46 mouse cellular contexts compared by ENCODE assay signal in the genomic region with DNA sequence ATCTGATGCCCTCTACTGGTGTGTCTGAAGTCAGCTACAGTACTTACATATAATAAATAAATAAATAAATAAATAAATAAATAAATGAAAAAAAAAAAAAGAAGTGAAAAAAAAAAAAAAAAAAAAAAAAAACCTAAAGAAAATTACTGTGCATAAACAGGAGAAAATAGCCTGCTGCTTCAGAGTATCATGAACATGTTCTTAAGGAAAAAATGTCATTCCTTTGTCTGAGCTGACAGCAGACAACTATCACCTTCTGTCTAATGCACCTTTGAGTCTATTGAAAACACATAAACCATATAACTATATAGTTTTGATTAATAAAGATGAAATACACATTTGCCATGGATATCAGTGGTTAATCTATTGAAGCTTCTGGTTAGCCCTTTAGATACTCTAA. TPM values are rescaled to one million over a fixed set of nuclear protein-coding genes. Genes with fewer than 3 reads are reported as not detected.
"Had no signal": no experiment of that assay in that cellular context is flagged by ENCODE, and none has a peak within 500 bp of the region (broad histone marks: within the 10 kb centered on the region; RNA-seq: fewer than 3 reads in every experiment).

No protein-coding gene starts in this region.

- H3K27ac ChIP-seq: limb, embryonic 10.5 days; limb, embryonic 13.5 days; liver, embryonic 12.5 days; liver, embryonic 13.5 days; liver, embryonic 14.5 days; liver, embryonic 15.5 days; lung, embryonic 15.5 days; macrophage; midbrain, embryonic 10.5 days; midbrain, embryonic 12.5 days; midbrain, embryonic 13.5 days; midbrain, embryonic 15.5 days; neural tube, embryonic 12.5 days had no signal

- H3K9ac ChIP-seq: limb, embryonic 12.5 days; limb, embryonic 13.5 days; limb, embryonic 15.5 days; liver, embryonic 12.5 days; liver, embryonic 13.5 days; liver, embryonic 14.5 days; liver, embryonic 15.5 days; liver, postnatal 0 days; lung, embryonic 14.5 days; lung, embryonic 15.5 days; midbrain, embryonic 12.5 days; midbrain, embryonic 13.5 days; midbrain, embryonic 15.5 days; neural tube, embryonic 12.5 days had no signal

- H3K4me3 ChIP-seq: limb, embryonic 10.5 days; limb, embryonic 12.5 days; limb, embryonic 13.5 days; limb, embryonic 15.5 days; liver, embryonic 12.5 days; liver, embryonic 13.5 days; liver, embryonic 15.5 days; lung, embryonic 15.5 days; megakaryocyte, embryonic 14.5 days; midbrain, embryonic 10.5 days; midbrain, embryonic 12.5 days; midbrain, embryonic 13.5 days; midbrain, embryonic 15.5 days; myocyte; neural tube, embryonic 12.5 days had no signal

- DNase-seq: left cerebral cortex, postnatal 4 days; liver; liver, embryonic 13.5 days; liver, postnatal 0 days; lung, adult 18-20 months; lung, adult 2 months; lung, embryonic 14.5 days; lung, postnatal 10 days; lung, postnatal 14 days; lung, postnatal 36 days; lung, postnatal 4 days; midbrain, embryonic 14.5 days had no signal

- ATAC-seq: liver, embryonic 12.5 days; liver, postnatal 0 days; lung, postnatal 0 days; midbrain, embryonic 13.5 days; midbrain, embryonic 15.5 days; midbrain, embryonic 16.5 days had no signal

- H3K36me3 ChIP-seq: limb, embryonic 12.5 days; limb, embryonic 13.5 days; limb, embryonic 15.5 days; liver, embryonic 13.5 days; lung, embryonic 15.5 days; midbrain, embryonic 12.5 days; midbrain, embryonic 13.5 days; midbrain, embryonic 15.5 days; neural tube, embryonic 12.5 days had no signal

- H3K4me1 ChIP-seq: liver, embryonic 15.5 days; midbrain, embryonic 15.5 days; neural tube, embryonic 12.5 days had no signal

- H3K9me3 ChIP-seq: limb, embryonic 10.5 days; limb, embryonic 12.5 days; limb, embryonic 13.5 days; limb, embryonic 15.5 days; liver, embryonic 12.5 days; liver, embryonic 13.5 days; liver, embryonic 15.5 days; lung, embryonic 15.5 days; megakaryocyte, embryonic 14.5 days; midbrain, embryonic 10.5 days; midbrain, embryonic 12.5 days; midbrain, embryonic 13.5 days; midbrain, embryonic 15.5 days; neural tube, embryonic 12.5 days had no signal

- H3K27me3 ChIP-seq: limb, embryonic 12.5 days; limb, embryonic 13.5 days; limb, embryonic 15.5 days; liver, embryonic 12.5 days; liver, embryonic 13.5 days; liver, embryonic 15.5 days; lung, embryonic 15.5 days; megakaryocyte, embryonic 14.5 days; midbrain, embryonic 12.5 days; midbrain, embryonic 13.5 days; midbrain, embryonic 15.5 days; neural tube, embryonic 12.5 days had no signal

RNA-seq across cellular contexts. Expression of a gene that starts 54.2 kb away (rescaled TPM):
- total RNA-seq: left cerebral cortex, adult 8-10 months; left cerebral cortex, postnatal 10 days; left cerebral cortex, postnatal 14 days; left cerebral cortex, postnatal 25 days; left cerebral cortex, postnatal 36 days; left cerebral cortex, postnatal 4 days; liver, adult 2 months; megakaryocyte progenitor cell, adult 5-6 weeks; megakaryocyte, adult 5-6 weeks; megakaryocyte-erythroid progenitor cell, adult 5-6 weeks; midbrain, postnatal 0 days had no signal
- polyA plus RNA-seq: limb, embryonic 10.5 days; limb, embryonic 11.5 days; limb, embryonic 12.5 days; limb, embryonic 13.5 days; limb, embryonic 15.5 days; liver, adult 2 months; liver, embryonic 11.5 days; liver, embryonic 12.5 days; liver, embryonic 13.5 days; liver, embryonic 15.5 days; liver, embryonic 16.5 days; liver, postnatal 0 days; lung, adult 2 months; lung, embryonic 14.5 days; lung, embryonic 15.5 days; lung, embryonic 16.5 days; lung, postnatal 0 days; macrophage; midbrain, embryonic 10.5 days; midbrain, embryonic 11.5 days; midbrain, embryonic 12.5 days; midbrain, embryonic 13.5 days; midbrain, embryonic 14.5 days; midbrain, embryonic 15.5 days; midbrain, embryonic 16.5 days; midbrain, postnatal 0 days; myocyte; neural tube, embryonic 11.5 days; neural tube, embryonic 12.5 days had no signal
